Mouse (Mus musculus): ENCODE data around the gene Gm21095. TPM values are rescaled to one million over a fixed set of nuclear protein-coding genes. Genes with fewer than 3 reads are reported as not detected.
"Not testable (repeated sequence)": the region's sequence is repeated elsewhere in the genome, so short reads cannot be mapped to it uniquely, and the experiment has no call there.

Gene Gm21095
- polyA plus RNA-seq (2015; fragmentation: Nextera tagmentation; extraction: Ambion mirVana): not detected in 2 replicates

DNA sequence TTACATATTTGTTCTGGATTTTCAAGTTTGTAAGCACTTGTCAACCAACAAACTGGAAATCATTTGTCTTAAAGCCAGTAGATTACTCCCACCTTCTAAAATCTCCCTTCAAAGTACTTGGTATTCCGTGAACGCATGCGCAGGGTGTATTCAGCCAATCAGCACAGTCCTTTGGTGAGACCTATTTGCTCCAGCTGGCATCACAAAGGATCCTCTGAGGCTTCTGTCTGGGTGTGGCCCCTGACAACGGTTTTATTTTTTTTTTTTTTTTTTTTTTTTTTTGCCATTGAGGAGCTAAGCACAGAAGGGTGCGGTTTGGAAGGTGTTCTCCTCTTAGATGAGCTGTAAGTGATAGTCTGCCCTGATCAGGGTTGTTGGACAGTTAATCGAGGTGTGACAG is at the start of gene Gm21095:
TSS of gene Gm21095 (plus strand) at position 301 of the 400 bp plus-strand sequence.
- H3K4me3 ChIP-seq (replicated peaks; ENCODE audit: low read length); H3K9ac ChIP-seq (replicated peaks; ENCODE audit: low read depth, low read length); H3K9me3 ChIP-seq (ENCODE audit: control insufficient read depth, low read length); H3K27me3 ChIP-seq (replicated peaks; ENCODE audit: control insufficient read depth, insufficient read depth, low read length); H3K4me2 ChIP-seq (ENCODE audit: low read length); H3K27ac ChIP-seq (ENCODE audit: low read length); H3K36me3 ChIP-seq (ENCODE audit: control insufficient read depth, insufficient read depth); H3K4me1 ChIP-seq (replicated peaks; ENCODE audit: control insufficient read depth, insufficient read depth, low read length); ATAC-seq: not testable (repeated sequence)
- no CpG with 5 or more reads among the region's 6 CpGs for WGBS
